Mouse (Mus musculus): ENCODE data around the gene Rhox2e.
"Not testable (repeated sequence)": the region's sequence is repeated elsewhere in the genome, so short reads cannot be mapped to it uniquely, and the experiment has no call there.

- not testable (repeated sequence) for TF ChIP-seq CTCF (IDR thresholded peaks at IDR 0.05; ENCODE audit: low read depth, low read length); POLR2A (IDR thresholded peaks at IDR 0.05; ENCODE audit: borderline replicate concordance, low read depth, low read length)
These were observed 40.9 kb downstream of the Rhox2e start, which contains the start of gene Rhox2f for GRCm38 (mm10) chrX:37571105-37571504.

Data from bone marrow macrophage, adult 2 months (primary cell).